Mouse (Mus musculus): ENCODE results near the gene Izumo1r. TPM values are rescaled to one million over a fixed set of nuclear protein-coding genes. Genes with fewer than 3 reads are reported as not detected.
A peak's percentile ranks its signal among the peaks of the same experiment; 100 is the strongest.

The Izumo1r gene
- polyA plus RNA-seq, 1 experiment from 2014 or later, result not detected

DNA sequence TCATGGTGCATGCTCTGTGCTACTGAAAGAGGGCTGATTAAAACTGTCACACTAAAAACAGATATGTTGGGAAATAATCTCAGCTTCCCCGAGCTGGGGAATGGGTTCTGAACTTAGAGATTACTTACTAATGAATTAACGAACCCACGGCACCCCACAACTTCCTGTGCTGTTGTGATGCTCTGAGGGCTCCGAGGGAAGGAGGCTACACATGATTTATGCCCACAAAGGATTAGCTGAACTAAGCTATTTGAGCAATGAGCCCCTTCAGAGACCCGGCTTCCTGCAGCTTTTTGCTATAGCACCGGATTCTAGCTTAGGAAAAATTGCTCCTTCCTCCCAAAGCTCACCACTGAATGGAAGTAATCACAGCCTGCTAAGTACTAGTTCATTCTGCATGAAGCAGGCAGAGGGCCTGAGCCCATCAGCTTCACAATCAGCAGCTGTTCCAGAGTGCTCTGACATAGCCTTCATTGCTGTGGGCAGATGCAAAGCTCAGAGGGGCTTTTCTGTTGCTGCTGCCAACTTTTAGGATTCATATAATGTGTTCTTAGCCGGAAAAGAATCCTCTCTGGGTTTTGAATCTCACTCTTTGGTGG lies 8.4 kb downstream of the Izumo1r start:
- Histone ChIP-seq H3K4me3 (ENCODE audit: low read depth, low read length) (no peak overlapping the region), H3K4me1 (ENCODE audit: control insufficient read depth, insufficient read depth, low read length) (no peaks in the 10 kb centered on the region), H3K4me2 (ENCODE audit: low read length) (no peak overlapping the region), H3K27ac (ENCODE audit: low read length) (no peak overlapping the region), H3K9me3 (replicated peaks; ENCODE audit: control insufficient read depth, low read length, poor library complexity, severe bottlenecking) (no peaks in the 10 kb centered on the region), H3K9ac (ENCODE audit: low read depth, low read length) (no peak overlapping the region), H3K27me3 (ENCODE audit: control insufficient read depth, insufficient read depth, low read depth, low read length) (no peaks in the 10 kb centered on the region), H3K36me3 (ENCODE audit: control insufficient read depth, insufficient read depth, low read length) (no peaks in the 10 kb centered on the region)
- WGBS, result 53% methylated on average over 7 of the region's 7 CpGs
- ATAC-seq, result no peak

DNA sequence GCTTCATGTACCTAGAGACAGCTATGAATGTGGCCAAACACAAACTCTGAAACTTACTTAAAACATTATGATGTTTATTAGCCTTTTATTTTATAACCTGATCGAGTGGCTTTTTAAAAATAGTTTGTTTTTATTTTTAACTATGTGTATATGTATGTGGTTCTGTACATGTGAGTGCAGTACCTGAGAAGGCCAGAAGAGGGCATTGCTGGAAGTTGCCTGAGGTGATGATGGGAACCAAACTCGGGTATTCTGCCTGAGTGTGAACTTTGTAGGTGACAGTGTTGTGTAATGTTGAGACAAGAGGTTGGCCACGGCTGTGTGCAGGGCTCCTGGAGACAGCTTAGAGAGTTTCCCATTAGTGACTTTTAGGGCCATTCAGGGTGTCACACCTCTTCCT lies 9.1 kb downstream of the Izumo1r start:
- no peak overlapping the region for H3K27ac ChIP-seq (ENCODE audit: low read length)
- H3K4me3 ChIP-seq (ENCODE audit: low read depth, low read length), result no peak overlapping the region
- no peaks in the 10 kb centered on the region for H3K27me3 ChIP-seq (ENCODE audit: control insufficient read depth, insufficient read depth, low read depth, low read length)
- no peaks in the 10 kb centered on the region for H3K9me3 ChIP-seq (replicated peaks; ENCODE audit: control insufficient read depth, low read length, poor library complexity, severe bottlenecking)
- no peak for ATAC-seq
- no peaks in the 10 kb centered on the region for H3K36me3 ChIP-seq (ENCODE audit: control insufficient read depth, insufficient read depth, low read length)
- 81% methylated on average over 3 of the region's 3 CpGs for WGBS
- no peaks in the 10 kb centered on the region for H3K4me1 ChIP-seq (ENCODE audit: control insufficient read depth, insufficient read depth, low read length)
- H3K4me2 ChIP-seq (ENCODE audit: low read length), result no peak overlapping the region
- no peak overlapping the region for H3K9ac ChIP-seq (ENCODE audit: low read depth, low read length)

DNA sequence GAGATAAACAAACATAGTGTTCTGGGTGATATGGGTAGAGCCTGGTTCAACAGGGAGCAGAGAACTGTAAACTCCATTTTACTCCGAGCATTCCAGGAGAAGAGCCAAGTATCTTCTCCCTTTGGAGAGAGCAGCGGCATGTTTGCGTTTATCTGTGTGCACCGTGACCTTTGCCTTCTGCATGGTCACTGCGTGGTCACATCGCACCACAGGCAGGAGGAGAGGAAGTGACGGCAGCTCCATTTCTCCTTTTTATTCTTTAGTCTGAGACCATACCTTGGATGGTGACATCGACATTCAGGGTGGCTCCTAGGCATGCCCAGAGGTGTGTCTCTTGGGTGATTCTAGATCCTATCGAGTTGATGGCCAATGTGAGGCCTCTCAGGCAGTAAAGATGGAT lies 10.4 kb downstream of the Izumo1r start:
- H3K4me2 ChIP-seq (ENCODE audit: low read length), result no peak overlapping the region
- no peaks in the 10 kb centered on the region for H3K27me3 ChIP-seq (ENCODE audit: control insufficient read depth, insufficient read depth, low read depth, low read length)
- H3K27ac ChIP-seq (ENCODE audit: low read length), result no peak overlapping the region
- H3K4me1 ChIP-seq (ENCODE audit: control insufficient read depth, insufficient read depth, low read length), result no peaks in the 10 kb centered on the region
- ATAC-seq, result no peak
- 94% methylated on average over 9 of the region's 9 CpGs for WGBS
- H3K36me3 ChIP-seq (ENCODE audit: control insufficient read depth, insufficient read depth, low read length), result no peaks in the 10 kb centered on the region
- no peaks in the 10 kb centered on the region for H3K9me3 ChIP-seq (replicated peaks; ENCODE audit: control insufficient read depth, low read length, poor library complexity, severe bottlenecking)
- H3K4me3 ChIP-seq (ENCODE audit: low read depth, low read length), result no peak overlapping the region
- no peak overlapping the region for H3K9ac ChIP-seq (ENCODE audit: low read depth, low read length)

DNA sequence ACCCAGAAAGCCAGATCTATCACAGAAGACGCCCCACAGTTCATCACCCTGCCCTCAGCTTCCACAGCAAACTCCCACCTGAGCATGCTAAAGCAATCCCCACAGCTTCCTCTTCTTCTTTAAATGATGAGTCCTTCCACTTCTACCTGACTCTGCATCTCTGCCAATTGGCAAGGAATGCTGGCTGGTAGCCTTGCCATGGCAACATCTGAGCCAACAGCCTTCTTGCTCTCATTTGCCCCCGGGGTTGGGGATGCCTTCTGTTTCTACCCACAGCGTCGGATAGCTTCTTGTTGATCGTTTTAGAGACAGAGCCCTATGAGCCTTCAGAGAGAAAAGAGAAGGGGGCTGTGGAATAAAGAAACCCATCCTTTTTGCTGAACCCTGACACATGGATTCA lies 11.9 kb downstream of the Izumo1r start:
- WGBS, result 83% methylated on average over 5 of the region's 5 CpGs
- Histone ChIP-seq H3K9me3 (replicated peaks; ENCODE audit: control insufficient read depth, low read length, poor library complexity, severe bottlenecking) (no peaks in the 10 kb centered on the region), H3K36me3 (ENCODE audit: control insufficient read depth, insufficient read depth, low read length) (no peaks in the 10 kb centered on the region), H3K4me3 (ENCODE audit: low read depth, low read length) (no peak overlapping the region), H3K4me2 (ENCODE audit: low read length) (no peak overlapping the region), H3K4me1 (ENCODE audit: control insufficient read depth, insufficient read depth, low read length) (no peaks in the 10 kb centered on the region), H3K9ac (ENCODE audit: low read depth, low read length) (no peak overlapping the region), H3K27me3 (ENCODE audit: control insufficient read depth, insufficient read depth, low read depth, low read length) (no peaks in the 10 kb centered on the region), H3K27ac (ENCODE audit: low read length) (no peak overlapping the region)
- ATAC-seq, result no peak

DNA sequence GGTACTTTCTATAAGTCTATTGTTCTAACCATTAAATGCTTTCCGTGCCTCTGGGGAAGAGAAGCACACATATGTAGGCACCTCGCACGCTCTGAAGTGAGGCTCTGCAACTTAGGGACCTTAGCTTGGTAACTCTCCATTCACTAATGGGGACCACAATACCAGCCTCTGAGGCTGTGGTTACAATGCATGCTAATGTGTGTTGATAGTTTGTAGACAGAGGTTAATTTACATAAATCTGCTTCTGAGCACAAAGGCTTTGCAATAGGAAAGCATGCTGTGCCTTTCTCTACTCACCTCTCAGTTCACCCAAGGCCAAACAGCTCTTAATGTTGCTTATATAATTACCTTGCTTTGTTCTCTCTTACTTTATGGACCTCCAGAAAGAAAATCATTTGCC lies 13.1 kb downstream of the Izumo1r start:
- Histone ChIP-seq H3K4me1 (ENCODE audit: control insufficient read depth, insufficient read depth, low read length) (no peaks in the 10 kb centered on the region), H3K4me3 (ENCODE audit: low read depth, low read length) (no peak overlapping the region), H3K9me3 (replicated peaks; ENCODE audit: control insufficient read depth, low read length, poor library complexity, severe bottlenecking) (no peaks in the 10 kb centered on the region), H3K4me2 (ENCODE audit: low read length) (no peak overlapping the region), H3K27ac (ENCODE audit: low read length) (no peak overlapping the region), H3K9ac (ENCODE audit: low read depth, low read length) (no peak overlapping the region), H3K36me3 (ENCODE audit: control insufficient read depth, insufficient read depth, low read length) (no peaks in the 10 kb centered on the region), H3K27me3 (ENCODE audit: control insufficient read depth, insufficient read depth, low read depth, low read length) (no peaks in the 10 kb centered on the region)
- ATAC-seq, result no peak
- 53% methylated on average over 3 of the region's 3 CpGs for WGBS

DNA sequence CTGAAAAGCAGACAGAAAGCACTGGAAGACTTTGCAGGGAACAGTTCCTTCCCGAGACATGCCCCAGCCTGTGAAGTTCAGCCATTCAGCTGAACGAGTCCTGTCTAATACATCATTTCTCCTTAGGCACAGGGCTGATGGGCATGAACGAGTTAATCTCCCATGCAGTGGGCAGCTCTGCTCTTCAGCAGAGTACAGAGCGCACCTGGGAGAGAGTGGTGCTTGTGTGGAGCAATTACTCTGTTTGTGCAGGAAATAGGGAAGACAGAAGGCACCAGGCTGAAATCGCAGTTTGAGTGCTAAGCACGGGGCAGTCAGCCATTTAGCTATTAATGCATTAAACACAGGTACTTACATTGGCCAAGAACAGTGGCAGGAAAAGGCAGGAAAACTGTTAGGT lies 15.1 kb downstream of the Izumo1r start:
- ATAC-seq, result no peak
- no peaks in the 10 kb centered on the region for H3K27me3 ChIP-seq (ENCODE audit: control insufficient read depth, insufficient read depth, low read depth, low read length)
- H3K36me3 ChIP-seq (ENCODE audit: control insufficient read depth, insufficient read depth, low read length), result no peaks in the 10 kb centered on the region
- 74% methylated on average over 6 of the region's 6 CpGs for WGBS
- H3K9me3 ChIP-seq (replicated peaks; ENCODE audit: control insufficient read depth, low read length, poor library complexity, severe bottlenecking), result no peaks in the 10 kb centered on the region
- H3K27ac ChIP-seq (ENCODE audit: low read length), result no peak overlapping the region
- no peak overlapping the region for H3K4me2 ChIP-seq (ENCODE audit: low read length)
- no peaks in the 10 kb centered on the region for H3K4me1 ChIP-seq (ENCODE audit: control insufficient read depth, insufficient read depth, low read length)
- no peak overlapping the region for H3K4me3 ChIP-seq (ENCODE audit: low read depth, low read length)
- no peak overlapping the region for H3K9ac ChIP-seq (ENCODE audit: low read depth, low read length)

DNA sequence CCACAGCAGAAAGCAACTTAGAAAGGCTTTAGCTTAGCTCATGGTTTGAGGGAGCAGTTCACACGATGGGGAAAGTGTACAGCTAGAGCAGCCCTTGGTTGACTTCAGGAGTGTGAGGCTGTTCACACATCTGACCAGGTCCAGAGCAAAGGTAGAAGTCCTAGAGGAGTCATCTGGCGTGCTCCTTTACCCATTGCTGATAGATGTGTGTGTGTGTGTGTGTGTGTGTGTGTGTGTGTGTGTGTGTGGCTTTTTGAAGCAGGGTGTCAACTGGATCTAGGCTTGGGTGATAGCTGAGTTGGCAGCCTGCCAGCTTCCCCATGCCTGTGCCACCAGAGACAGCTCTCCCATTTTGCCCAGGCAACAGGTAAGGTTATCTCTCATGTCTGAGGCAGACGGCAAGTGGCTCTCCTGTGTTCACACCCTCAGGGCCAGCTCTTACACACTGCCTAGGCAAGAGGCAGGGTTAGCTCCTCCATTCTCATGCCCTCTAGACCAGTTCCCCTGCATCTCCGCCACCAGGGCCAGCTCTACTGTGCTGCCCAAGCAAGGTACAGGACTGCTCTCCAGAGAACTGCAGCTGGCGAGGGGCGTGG lies 15.9 kb downstream of the Izumo1r start:
- Histone ChIP-seq H3K36me3 (ENCODE audit: control insufficient read depth, insufficient read depth, low read length) (no peaks in the 10 kb centered on the region), H3K27ac (ENCODE audit: low read length) (no peak overlapping the region), H3K9ac (ENCODE audit: low read depth, low read length) (no peak overlapping the region), H3K4me2 (ENCODE audit: low read length) (no peak overlapping the region), H3K27me3 (ENCODE audit: control insufficient read depth, insufficient read depth, low read depth, low read length) (no peaks in the 10 kb centered on the region), H3K4me3 (ENCODE audit: low read depth, low read length) (no peak overlapping the region), H3K9me3 (replicated peaks; ENCODE audit: control insufficient read depth, low read length, poor library complexity, severe bottlenecking) (no peaks in the 10 kb centered on the region), H3K4me1 (ENCODE audit: control insufficient read depth, insufficient read depth, low read length) (no peaks in the 10 kb centered on the region)
- 81% methylated on average over 6 of the region's 6 CpGs for WGBS
- ATAC-seq, result 0 out of 2 replicates have a peak, but pooled peaks have one; percentile 22

DNA sequence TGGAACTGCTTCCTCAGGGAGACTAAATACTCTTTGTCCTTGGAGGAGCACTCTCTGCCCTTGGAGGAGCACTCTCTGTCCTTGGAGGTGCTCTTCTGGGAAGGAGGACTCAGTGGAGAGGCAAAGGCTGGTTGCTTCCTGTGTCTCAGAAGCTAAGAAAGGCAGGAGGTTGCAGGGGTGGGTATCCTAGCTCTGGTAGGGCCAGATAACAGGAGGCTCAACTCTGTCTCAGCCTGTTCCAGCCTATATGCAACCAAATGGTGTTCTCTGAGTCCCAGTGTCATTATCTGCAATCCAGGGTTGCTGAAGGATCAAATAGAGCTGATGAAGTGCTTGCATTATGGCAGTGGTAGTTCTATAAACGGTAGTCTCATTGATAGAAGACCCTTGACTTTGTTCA lies 17.8 kb downstream of the Izumo1r start:
- Histone ChIP-seq H3K4me3 (ENCODE audit: low read depth, low read length) (no peak overlapping the region), H3K4me1 (ENCODE audit: control insufficient read depth, insufficient read depth, low read length) (no peaks in the 10 kb centered on the region), H3K9ac (ENCODE audit: low read depth, low read length) (no peak overlapping the region), H3K27ac (ENCODE audit: low read length) (no peak overlapping the region), H3K9me3 (replicated peaks; ENCODE audit: control insufficient read depth, low read length, poor library complexity, severe bottlenecking) (no peaks in the 10 kb centered on the region), H3K27me3 (ENCODE audit: control insufficient read depth, insufficient read depth, low read depth, low read length) (no peaks in the 10 kb centered on the region), H3K4me2 (ENCODE audit: low read length) (no peak overlapping the region), H3K36me3 (ENCODE audit: control insufficient read depth, insufficient read depth, low read length) (no peaks in the 10 kb centered on the region)
- WGBS, result 84% methylated on average over 1 of the region's 1 CpGs
- no peak for ATAC-seq

DNA sequence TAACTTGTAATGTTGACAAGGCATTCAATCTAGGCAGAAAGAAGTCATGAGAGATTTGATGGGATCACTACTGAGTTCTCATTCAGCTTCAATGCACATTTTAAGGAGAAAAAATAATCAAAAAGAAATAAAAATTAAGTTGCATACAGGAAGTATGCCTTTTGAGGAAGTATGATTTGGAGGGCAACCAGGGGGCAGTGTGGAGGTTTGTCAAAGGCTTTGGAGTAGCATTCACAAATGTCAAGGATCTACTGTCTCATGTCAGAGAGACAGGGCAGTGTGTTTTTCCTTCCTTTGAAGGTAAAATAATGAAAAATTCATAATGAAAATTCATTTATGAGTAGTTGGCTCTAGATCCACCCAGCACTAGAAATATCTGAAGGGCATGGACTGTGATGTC lies 18.6 kb downstream of the Izumo1r start:
- H3K4me2 ChIP-seq (ENCODE audit: low read length), result no peak overlapping the region
- H3K9ac ChIP-seq (ENCODE audit: low read depth, low read length), result no peak overlapping the region
- no peaks in the 10 kb centered on the region for H3K27me3 ChIP-seq (ENCODE audit: control insufficient read depth, insufficient read depth, low read depth, low read length)
- no peaks in the 10 kb centered on the region for H3K9me3 ChIP-seq (replicated peaks; ENCODE audit: control insufficient read depth, low read length, poor library complexity, severe bottlenecking)
- H3K27ac ChIP-seq (ENCODE audit: low read length), result no peak overlapping the region
- ATAC-seq, result no peak
- no peak overlapping the region for H3K4me3 ChIP-seq (ENCODE audit: low read depth, low read length)
- no peaks in the 10 kb centered on the region for H3K4me1 ChIP-seq (ENCODE audit: control insufficient read depth, insufficient read depth, low read length)
- H3K36me3 ChIP-seq (ENCODE audit: control insufficient read depth, insufficient read depth, low read length), result no peaks in the 10 kb centered on the region
